ENCODE assay signal across 19 mouse cellular contexts in genomic region chr7:109221716-109222110, GRCm38 (mm10). TPM values are rescaled to one million over a fixed set of nuclear protein-coding genes. Genes with fewer than 3 reads are reported as not detected.
DNase-seq lines count a peak whose midpoint lies in the region; ATAC-seq lines count a peak whose summit lies in the region.
"Had no signal": no experiment of that assay in that cellular context is flagged by ENCODE, and none has a peak within 500 bp of the region (broad histone marks: within the 10 kb centered on the region; RNA-seq: fewer than 3 reads in every experiment).

No protein-coding gene starts in this region.

- peaks cover 28% of the 10 kb centered on the region for H3K4me1 ChIP-seq in hindbrain, embryonic 14.5 days (replicated peaks; ENCODE audit: control insufficient read depth, insufficient read depth, low read length)
- no peaks in the 10 kb centered on the region for H3K4me1 ChIP-seq in hindbrain, embryonic 11.5 days (replicated peaks; ENCODE audit: control insufficient read depth, insufficient read depth, low read length)
- H3K4me1 ChIP-seq in midbrain, embryonic 11.5 days (ENCODE audit: control insufficient read depth, insufficient read depth, low read length), result peaks cover 14% of the 10 kb centered on the region; the same call in 1 of the 2 replicates
- peaks cover 3% of the 10 kb centered on the region; the same call in 1 of the 2 replicates for H3K4me1 ChIP-seq in midbrain, embryonic 16.5 days (ENCODE audit: control insufficient read depth, insufficient read depth, low read length)
- H3K4me1 ChIP-seq in lung, embryonic 16.5 days (replicated peaks; ENCODE audit: control insufficient read depth, insufficient read depth, low read length), result peaks cover 5% of the 10 kb centered on the region; the same call in 1 of the 2 replicates
- peaks cover 30% of the 10 kb centered on the region for H3K4me1 ChIP-seq in neural tube, embryonic 15.5 days
- H3K4me1 ChIP-seq: embryonic facial prominence, embryonic 13.5 days had no signal

- H3K36me3 ChIP-seq in hindbrain, embryonic 14.5 days (replicated peaks; ENCODE audit: control insufficient read depth, insufficient read depth), result no peaks in the 10 kb centered on the region
- no peaks in the 10 kb centered on the region for H3K36me3 ChIP-seq in hindbrain, embryonic 11.5 days (ENCODE audit: control insufficient read depth, insufficient read depth, low read length)
- H3K36me3 ChIP-seq in midbrain, embryonic 11.5 days (ENCODE audit: control insufficient read depth, insufficient read depth, low read length), result no peaks in the 10 kb centered on the region
- H3K36me3 ChIP-seq in midbrain, embryonic 16.5 days (ENCODE audit: control insufficient read depth, insufficient read depth, low read length), result no peaks in the 10 kb centered on the region
- no peaks in the 10 kb centered on the region for H3K36me3 ChIP-seq in lung, embryonic 16.5 days (ENCODE audit: control insufficient read depth, insufficient read depth, low read length)
- H3K36me3 ChIP-seq in neural tube, embryonic 15.5 days, result no peaks in the 10 kb centered on the region
- H3K36me3 ChIP-seq: embryonic facial prominence, embryonic 13.5 days; G1E; kidney, embryonic 15.5 days had no signal

- no peak for DNase-seq in hindbrain, embryonic 14.5 days (ENCODE audit: low spot score)
- no peak for DNase-seq in hindbrain, embryonic 11.5 days (ENCODE audit: low spot score)
- peak; percentile 17 for DNase-seq in midbrain, embryonic 11.5 days (ENCODE audit: low spot score, missing footprints)
- no peak for DNase-seq in thymus, postnatal 0 days (ENCODE audit: low spot score)
- DNase-seq: adrenal gland, postnatal 14 days; cerebellum, postnatal 14 days; gastrocnemius, adult 2 months; heart, adult 18-20 months; left cerebral cortex, postnatal 4 days; right cerebral cortex, adult 18-20 months; spleen, adult 18-20 months had no signal

- H3K4me3 ChIP-seq in hindbrain, embryonic 14.5 days (replicated peaks; ENCODE audit: low read length), result no peak overlapping the region
- no peak overlapping the region for H3K4me3 ChIP-seq in hindbrain, embryonic 11.5 days (ENCODE audit: low read depth, low read length)
- no peak overlapping the region for H3K4me3 ChIP-seq in midbrain, embryonic 11.5 days (ENCODE audit: low read depth, low read length)
- H3K4me3 ChIP-seq in midbrain, embryonic 16.5 days (ENCODE audit: low read depth, low read length), result no peak overlapping the region
- no peak overlapping the region for H3K4me3 ChIP-seq in lung, embryonic 16.5 days (ENCODE audit: low read length)
- H3K4me3 ChIP-seq in neural tube, embryonic 15.5 days (replicated peaks), result no peak overlapping the region
- H3K4me3 ChIP-seq: embryonic facial prominence, embryonic 13.5 days; forebrain, embryonic 13.5 days; gastrocnemius, adult 2 months; kidney, embryonic 15.5 days had no signal

- ATAC-seq in hindbrain, embryonic 14.5 days (ENCODE audit: low FRiP score), result 0 out of 2 replicates have a peak, but pooled peaks have one; percentile 15
- no peak for ATAC-seq in hindbrain, embryonic 11.5 days (ENCODE audit: low FRiP score)
- ATAC-seq in midbrain, embryonic 11.5 days (ENCODE audit: low FRiP score), result no peak
- ATAC-seq in midbrain, embryonic 16.5 days, result no peak; the same call in 1 of the 2 replicates
- peak; percentile 80 for ATAC-seq in lung, embryonic 16.5 days (ENCODE audit: low read depth)
- peak; percentile 3; the same call in 1 of the 2 replicates for ATAC-seq in neural tube, embryonic 15.5 days (ENCODE audit: low FRiP score)
- ATAC-seq: forebrain, embryonic 13.5 days had no signal

- H3K9ac ChIP-seq in hindbrain, embryonic 14.5 days, result no peak overlapping the region
- H3K9ac ChIP-seq in hindbrain, embryonic 11.5 days (ENCODE audit: low read depth, low read length), result no peak overlapping the region
- H3K9ac ChIP-seq in midbrain, embryonic 11.5 days (ENCODE audit: low read length), result no peak overlapping the region
- H3K9ac ChIP-seq in midbrain, embryonic 16.5 days (ENCODE audit: low read depth, low read length), result no peak overlapping the region
- no peak overlapping the region for H3K9ac ChIP-seq in lung, embryonic 16.5 days (ENCODE audit: low read length)
- no peak overlapping the region for H3K9ac ChIP-seq in neural tube, embryonic 15.5 days (replicated peaks)
- H3K9ac ChIP-seq: embryonic facial prominence, embryonic 13.5 days; forebrain, embryonic 13.5 days; kidney, embryonic 15.5 days; liver, embryonic 14.5 days had no signal

- H3K4me2 ChIP-seq in hindbrain, embryonic 14.5 days (replicated peaks), result no peak overlapping the region
- H3K4me2 ChIP-seq in hindbrain, embryonic 11.5 days (replicated peaks; ENCODE audit: low read depth, low read length), result no peak overlapping the region
- H3K4me2 ChIP-seq in midbrain, embryonic 11.5 days, result no peak overlapping the region
- no peak overlapping the region for H3K4me2 ChIP-seq in midbrain, embryonic 16.5 days (ENCODE audit: low read length)
- H3K4me2 ChIP-seq in lung, embryonic 16.5 days (ENCODE audit: low read depth, low read length), result no peak overlapping the region
- H3K4me2 ChIP-seq in neural tube, embryonic 15.5 days, result no peak overlapping the region
- H3K4me2 ChIP-seq: embryonic facial prominence, embryonic 13.5 days; forebrain, embryonic 13.5 days; kidney, embryonic 15.5 days had no signal

- no peaks in the 10 kb centered on the region for H3K27me3 ChIP-seq in hindbrain, embryonic 14.5 days (ENCODE audit: control insufficient read depth, insufficient read depth, low read length)
- no peaks in the 10 kb centered on the region for H3K27me3 ChIP-seq in hindbrain, embryonic 11.5 days (ENCODE audit: control insufficient read depth, insufficient read depth, low read length)
- no peaks in the 10 kb centered on the region for H3K27me3 ChIP-seq in midbrain, embryonic 11.5 days (ENCODE audit: control insufficient read depth, insufficient read depth, low read length)
- H3K27me3 ChIP-seq in midbrain, embryonic 16.5 days (ENCODE audit: control insufficient read depth, insufficient read depth, low read depth, low read length), result no peaks in the 10 kb centered on the region
- no peaks in the 10 kb centered on the region for H3K27me3 ChIP-seq in lung, embryonic 16.5 days (ENCODE audit: control insufficient read depth, insufficient read depth, low read depth, low read length)
- H3K27me3 ChIP-seq in neural tube, embryonic 15.5 days (replicated peaks), result peaks cover 10% of the 10 kb centered on the region; the same call in 1 of the 2 replicates
- H3K27me3 ChIP-seq: embryonic facial prominence, embryonic 13.5 days; kidney, embryonic 15.5 days had no signal

- no peaks in the 10 kb centered on the region for H3K9me3 ChIP-seq in hindbrain, embryonic 14.5 days (ENCODE audit: control insufficient read depth, low read length)
- H3K9me3 ChIP-seq in hindbrain, embryonic 11.5 days (ENCODE audit: control insufficient read depth, low read length), result no peaks in the 10 kb centered on the region
- no peaks in the 10 kb centered on the region for H3K9me3 ChIP-seq in midbrain, embryonic 11.5 days (ENCODE audit: control insufficient read depth, low read length)
- H3K9me3 ChIP-seq in midbrain, embryonic 16.5 days (replicated peaks; ENCODE audit: control insufficient read depth, low read length, poor library complexity, severe bottlenecking), result no peaks in the 10 kb centered on the region
- no peaks in the 10 kb centered on the region for H3K9me3 ChIP-seq in lung, embryonic 16.5 days (ENCODE audit: control insufficient read depth, low read length)
- H3K9me3 ChIP-seq in neural tube, embryonic 15.5 days (replicated peaks), result no peaks in the 10 kb centered on the region
- H3K9me3 ChIP-seq: embryonic facial prominence, embryonic 13.5 days; forebrain, embryonic 13.5 days; G1E; kidney, embryonic 15.5 days had no signal

- WGBS in hindbrain, embryonic 14.5 days, result 74% methylated on average over 15 of the region's 15 CpGs
- 82% methylated on average over 15 of the region's 15 CpGs for WGBS in hindbrain, embryonic 11.5 days
- WGBS in midbrain, embryonic 11.5 days, result 90% methylated on average over 15 of the region's 15 CpGs
- WGBS in midbrain, embryonic 16.5 days, result 83% methylated on average over 15 of the region's 15 CpGs
- WGBS in lung, embryonic 16.5 days, result 53% methylated on average over 15 of the region's 15 CpGs
- WGBS in neural tube, embryonic 15.5 days, result 60% methylated on average over 15 of the region's 15 CpGs

- H3K27ac ChIP-seq in hindbrain, embryonic 14.5 days, result peak overlapping the region; percentile 70; the same call in 1 of the 2 replicates
- H3K27ac ChIP-seq in hindbrain, embryonic 11.5 days (ENCODE audit: low read depth, low read length), result no peak overlapping the region
- H3K27ac ChIP-seq in midbrain, embryonic 11.5 days (ENCODE audit: low read depth, low read length), result no peak overlapping the region
- H3K27ac ChIP-seq in midbrain, embryonic 16.5 days (ENCODE audit: low read length), result no peak overlapping the region
- H3K27ac ChIP-seq in lung, embryonic 16.5 days (ENCODE audit: low read length), result peak overlapping the region; percentile 59
- H3K27ac ChIP-seq in neural tube, embryonic 15.5 days (replicated peaks), result no peak overlapping the region; the same call in none of the 2 replicates
- H3K27ac ChIP-seq: embryonic facial prominence, embryonic 13.5 days; forebrain, embryonic 13.5 days; gastrocnemius, adult 2 months; kidney, embryonic 15.5 days; liver, embryonic 14.5 days had no signal

RNA-seq across cellular contexts. Expression of gene Lmo1, which starts 46.7 kb away (rescaled TPM):
- 55.2 and 64.9 TPM in 2 replicates for polyA plus RNA-seq in hindbrain, embryonic 14.5 days (2014; fragmentation: Nextera tagmentation; extraction: Ambion mirVana)
- 32.6 and 41.0 TPM in 2 replicates for polyA plus RNA-seq in hindbrain, embryonic 11.5 days (2014; fragmentation: Nextera tagmentation; extraction: Ambion mirVana)
- 117 and 124 TPM in 2 replicates for polyA plus RNA-seq in midbrain, embryonic 11.5 days (2014; fragmentation: Nextera tagmentation; extraction: Ambion mirVana)
- polyA plus RNA-seq in midbrain, embryonic 16.5 days (2015; fragmentation: Nextera tagmentation; extraction: Ambion mirVana), result 101 and 126 TPM in 2 replicates
- 11.8 and 13.3 TPM in 2 replicates for polyA plus RNA-seq in lung, embryonic 16.5 days (2015; fragmentation: Nextera tagmentation; extraction: Ambion mirVana)
- polyA plus RNA-seq in neural tube, embryonic 15.5 days (2015; fragmentation: Nextera tagmentation; extraction: Ambion mirVana), result 26.9 and 37.1 TPM in 2 replicates
- polyA plus RNA-seq in thymus, postnatal 0 days (2015; fragmentation: Nextera tagmentation; extraction: Ambion mirVana), result 2.5 and 2.6 TPM in 2 replicates
- polyA plus RNA-seq: G1E had no signal

Comparison
In these comparisons a context has a peak if more than half of its experiments do, and no peak if none do; other contexts are left out.
1. ATAC-seq: peak in hindbrain, embryonic 14.5 days (single experiment), lung, embryonic 16.5 days (single experiment) and neural tube, embryonic 15.5 days (single experiment); none in hindbrain, embryonic 11.5 days (single experiment), midbrain, embryonic 11.5 days (single experiment) and midbrain, embryonic 16.5 days (single experiment).
2. H3K27ac ChIP-seq: peak in hindbrain, embryonic 14.5 days (single experiment) and lung, embryonic 16.5 days (single experiment); none in hindbrain, embryonic 11.5 days (single experiment), midbrain, embryonic 11.5 days (single experiment), midbrain, embryonic 16.5 days (single experiment) and neural tube, embryonic 15.5 days (single experiment).